Mouse (Mus musculus): ENCODE measurements at regions not wholly inside any gene's neighbourhood (a gene's known extent, or its start where the extent isn't known, plus 50 kb on each side); places are given as distances from the start of the nearest gene placed in this dataset.

DNA sequence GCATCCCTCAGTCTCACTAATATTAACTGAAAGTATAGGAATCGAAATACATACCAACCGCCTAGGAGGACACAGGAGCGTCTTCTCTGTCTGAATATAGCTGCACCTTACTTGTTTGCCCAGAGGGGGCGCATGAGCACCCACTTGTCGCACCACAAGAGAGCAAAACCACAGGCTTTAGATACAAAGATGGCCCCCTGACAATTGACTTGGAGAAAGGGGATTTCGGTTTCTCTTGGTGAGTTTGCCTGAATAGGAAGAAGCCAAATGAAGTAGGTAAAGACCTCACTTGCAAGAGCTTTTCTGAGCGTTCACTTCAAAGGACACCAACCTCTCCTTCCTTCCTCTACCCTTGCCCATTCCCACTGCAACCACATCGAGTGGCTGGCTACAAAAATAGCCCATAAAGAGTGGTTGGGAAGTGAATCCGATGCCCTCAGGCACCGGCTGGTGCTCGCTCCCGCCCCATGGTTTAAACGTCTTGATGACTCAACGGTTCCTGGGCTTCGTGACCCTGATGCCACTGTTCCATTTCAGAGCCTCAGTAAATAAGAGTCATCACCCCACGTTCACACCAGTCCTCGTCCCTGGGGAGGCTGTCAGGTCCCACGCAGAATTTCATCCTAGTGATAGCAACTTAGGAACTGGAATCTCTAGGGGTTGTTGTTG is 180.1 kb upstream of the Dyrk2 start:
- TF ChIP-seq CTCF (IDR thresholded peaks at IDR 0.05; ENCODE audit: control insufficient read depth, insufficient read depth, insufficient read length) (no peak), CEBPB (IDR thresholded peaks at IDR 0.05; ENCODE audit: low read depth) (no peak), USF1 (IDR thresholded peaks at IDR 0.05; ENCODE audit: low read depth) (no peak), FOSL1 (IDR thresholded peaks at IDR 0.05; ENCODE audit: insufficient read depth, low read length, poor library complexity, severe bottlenecking) (no peak)

Data from C2C12 (cell line).